Mouse (Mus musculus) gastrocnemius, postnatal 14 days (tissue): ENCODE measurements around the gene Fam206a. TPM values are rescaled to one million over a fixed set of nuclear protein-coding genes. Genes with fewer than 3 reads are reported as not detected.

Experiments
- DNase-seq: peaks from one replicate; pipeline ENCODE4 v3.0.0; 2021; ENCODE audit warnings: mixed read lengths
- intact Hi-C: fragments of 180-260 bp; cut with DNase I; formaldehyde crosslinking; loops from one replicate; pipeline ENCODE4 v1.15.1; 2025; ENCODE audit warnings: low total_unique reads
- total RNA-seq, 2 experiments: library from RNA; stranded (reverse); gene quantifications; 2 replicates each; pipeline ENCODE4 v1.2.3; 2021

The Fam206a gene
- total RNA-seq, 2 experiments from 2014 or later: 2.3 to 2.4 TPM

- intact Hi-C loops: loop anchor here (10.0 kb wide), 1 partner anchor 65 kb away; no protein-coding TSS in a partner anchor
- no peak for DNase-seq
Measured at GRCm38 (mm10) chr4:56840297-56840696, 38.2 kb downstream of the Fam206a start.

- no peak for DNase-seq
- intact Hi-C loops: loop anchor here (10.0 kb wide), 1 partner anchor 62 kb away; no protein-coding TSS in a partner anchor
Measured at GRCm38 (mm10) chr4:56842501-56842900, 40.4 kb downstream of the Fam206a start.

GRCm38 (mm10) chr4:56843963-56844362 lies 41.8 kb downstream of the Fam206a start:
- intact Hi-C loops: loop anchor here (10.0 kb wide), 1 partner anchor 61 kb away; no protein-coding TSS in a partner anchor
- no peak for DNase-seq

GRCm38 (mm10) chr4:56844911-56845310 lies 42.8 kb downstream of the Fam206a start:
- intact Hi-C loops: loop anchor here (10.0 kb wide), 1 partner anchor 60 kb away; no protein-coding TSS in a partner anchor

GRCm38 (mm10) chr4:56845896-56846533 lies 43.9 kb downstream of the Fam206a start:
- intact Hi-C loops: loop anchor here (10.0 kb wide), 1 partner anchor 59 kb away; no protein-coding TSS in a partner anchor
- no peak for DNase-seq

More at GRCm38 (mm10) chr4:56844911-56845310, 42.8 kb downstream of the Fam206a start:
- DNase-seq: no peak

GRCm38 (mm10) chr4:56847400-56847799 lies 45.3 kb downstream of the Fam206a start:
- DNase-seq: no peak
- intact Hi-C loops: loop anchor here (10.0 kb wide), 1 partner anchor 57 kb away; no protein-coding TSS in a partner anchor

GRCm38 (mm10) chr4:56848044-56848443 lies 45.9 kb downstream of the Fam206a start:
- DNase-seq: no peak
- intact Hi-C loops: loop anchor here (10.0 kb wide), 1 partner anchor 57 kb away; no protein-coding TSS in a partner anchor

GRCm38 (mm10) chr4:56850724-56851123 lies 48.6 kb downstream of the Fam206a start:
- no peak for DNase-seq
- intact Hi-C loops: no loop called here

- no peak for DNase-seq
- intact Hi-C loops: no loop called here
Measured at GRCm38 (mm10) chr4:56855935-56856334, 53.8 kb downstream of the Fam206a start.

- intact Hi-C loops: no loop called here
- DNase-seq: no peak
Measured at GRCm38 (mm10) chr4:56856371-56856949, 54.3 kb downstream of the Fam206a start.

GRCm38 (mm10) chr4:56858733-56859132 lies 56.6 kb downstream of the Fam206a start:
- intact Hi-C loops: no loop called here
- DNase-seq: no peak

Other genes starting within 250 kb of the Fam206a start
- gene Gm26657, start 62.3 kb upstream of the Fam206a start, total RNA-seq: not detected
- gene Actl7b, start 60.9 kb upstream of the Fam206a start, total RNA-seq: not detected
- not detected for gene Actl7a, start 58.9 kb upstream of the Fam206a start, total RNA-seq
- 10 to 100 TPM; 23.5 to 24.9 TPM for gene Elp1, start within 50 bp of the Fam206a start, total RNA-seq
- 10 to 100 TPM; 10.5 to 12.5 TPM for gene Ctnnal1, start 62.8 kb downstream of the Fam206a start, total RNA-seq
- gene Tmem245, start 145.1 kb downstream of the Fam206a start, total RNA-seq: 10 to 100 TPM; 16.9 to 17.5 TPM
- under 1 TPM; 0.04 to 0.11 TPM for gene Frrs1l, start 188.0 kb downstream of the Fam206a start, total RNA-seq